Mouse (Mus musculus) urinary bladder, postnatal 25 days (tissue): ENCODE results near the gene Kif18b.

Source experiments
- DNase-seq: peaks from one replicate; pipeline ENCODE4 v3.0.0; 2022; ENCODE audit warnings: low spot score

Gene Kif18b

GRCm38 (mm10) chr11:102880585-102881313, 44.2 kb downstream of the Kif18b start, which contains the start of the genes Eftud2 and Ccdc103:
Gene Eftud2, minus strand, starts transcription at chr11:102880985.
Gene Ccdc103, plus strand, starts transcription at chr11:102881204.
- peak; percentile 94 for DNase-seq

- no peak for DNase-seq
Observed at GRCm38 (mm10) chr11:102879558-102879957, 45.4 kb downstream of the Kif18b start.

- DNase-seq: no peak
Observed at GRCm38 (mm10) chr11:102874801-102875334, 50.1 kb downstream of the Kif18b start.

GRCm38 (mm10) chr11:102864272-102864671, 60.7 kb downstream of the Kif18b start:
- DNase-seq: peak; percentile 65

- no peak for DNase-seq
Observed at GRCm38 (mm10) chr11:102859933-102860332, 65.0 kb downstream of the Kif18b start.

- no peak for DNase-seq
Observed at GRCm38 (mm10) chr11:102858951-102859350, 66.0 kb downstream of the Kif18b start.

GRCm38 (mm10) chr11:102855941-102856340, 69.0 kb downstream of the Kif18b start:
- DNase-seq: no peak
